Mouse (Mus musculus) ES-E14 (cell line): Measurements from ENCODE around the gene Atp6v0e.

Experiments used
- HCFC1 ChIP-seq: IDR thresholded peaks from 2 replicates; pipeline ENCODE4 v1.6.1; 2012; ENCODE audit warnings: low read length, inconsistent platforms, borderline replicate concordance; ENCODE audit not compliant: insufficient read depth
- MAFK ChIP-seq: IDR thresholded peaks from 2 replicates; pipeline ENCODE4 v1.6.1; 2014; ENCODE audit warnings: mild to moderate bottlenecking, low read depth, low read length, inconsistent platforms; ENCODE audit not compliant: insufficient read depth
- ZC3H11A ChIP-seq: IDR thresholded peaks from 2 replicates; pipeline ENCODE4 v1.6.1; 2012; ENCODE audit warnings: low read depth, mild to moderate bottlenecking, inconsistent platforms, low read length, borderline replicate concordance
- ZNF384 ChIP-seq: IDR thresholded peaks from 2 replicates; pipeline ENCODE4 v1.6.1; 2012; ENCODE audit warnings: low read depth, low read length, inconsistent platforms

DNA sequence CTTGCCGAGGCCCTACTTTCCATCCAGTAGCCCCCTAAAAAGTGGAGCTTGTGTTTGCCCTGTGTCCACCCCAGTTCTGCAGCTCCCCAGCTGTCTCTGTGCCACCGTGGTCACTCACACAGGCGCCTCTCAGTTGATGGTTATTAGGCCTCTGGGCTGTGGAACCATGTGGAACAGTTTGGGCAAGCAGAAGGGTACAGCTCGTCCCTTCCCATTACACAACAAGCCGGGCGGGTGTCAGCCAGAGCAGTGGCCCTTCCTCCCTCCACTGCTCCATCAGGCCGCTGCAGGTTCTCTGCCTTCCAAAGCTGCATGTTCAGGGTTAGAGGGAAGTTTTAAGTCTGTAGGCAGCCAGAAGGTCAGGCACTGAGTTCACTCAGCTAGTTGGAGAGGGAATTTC is 28.1 kb downstream of the Atp6v0e start:
- TF ChIP-seq ZNF384 (no peak), HCFC1 (no peak), MAFK (no peak), ZC3H11A (no peak)
